Mouse (Mus musculus): ENCODE data around the gene Xrcc3. TPM values are rescaled to one million over a fixed set of nuclear protein-coding genes. Genes with fewer than 3 reads are reported as not detected.

The Xrcc3 gene
- total and polyA plus RNA-seq, 3 experiments, result 11.8 to 16.3 (median 13.3) TPM

DNA sequence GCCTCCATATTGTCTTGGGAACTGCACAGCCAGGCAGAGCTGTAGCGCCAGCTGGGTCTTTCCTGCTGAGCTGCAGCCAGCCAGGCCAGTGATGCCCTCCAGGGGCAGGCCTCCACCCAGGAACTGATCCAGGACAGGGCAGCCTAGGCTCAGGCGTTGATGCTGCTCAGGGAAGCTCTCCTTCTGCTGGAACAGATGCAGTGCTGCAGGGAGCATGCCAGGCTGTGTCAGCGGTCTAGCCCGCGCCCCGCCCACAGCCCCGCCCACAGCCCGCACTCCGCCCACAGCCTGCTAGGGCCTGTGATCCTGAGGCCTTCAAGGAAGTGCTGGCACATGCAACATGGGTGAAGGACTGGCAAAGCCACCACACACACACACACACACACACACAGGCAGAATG, 3.9 kb downstream of the Xrcc3 start:
- no peak overlapping the region for H3K9ac ChIP-seq (ENCODE audit: insufficient read depth, low read depth)
- H3K9me3 ChIP-seq (replicated peaks; ENCODE audit: low read length), result no peaks in the 10 kb centered on the region
- H3K27ac ChIP-seq (ENCODE audit: insufficient read depth, low read depth), result no peak overlapping the region
- no peak overlapping the region for H3K4me3 ChIP-seq (replicated peaks in 1 of 3; ENCODE audit: low read depth in 2 of 3, low read length in 2 of 3, poor library complexity in 1 of 3)
- in situ Hi-C loops (cut with MboI; ENCODE audit: low pct_ligation_motif_present, low pct_unique_long_range_greater_than_20kb, low sequenced_read_pairs), result no loop called here
- H3K79me2 ChIP-seq (replicated peaks; ENCODE audit: control insufficient read depth, extremely low read depth, insufficient read depth, poor library complexity, severe bottlenecking), result no peaks in the 10 kb centered on the region
- no peak for TF ChIP-seq PAX5 (IDR thresholded peaks at IDR 0.05; ENCODE audit: low read length)
- peak; percentile 62 for TF ChIP-seq ELF1 (IDR thresholded peaks at IDR 0.05; ENCODE audit: low read depth, low read length)
- TF ChIP-seq POLR2AphosphoS2 (IDR thresholded peaks at IDR 0.05; ENCODE audit: low read depth, low read length), result 0 out of 2 replicates have a peak, but pooled peaks have one; percentile 43
- no peak overlapping the region for H3K4me2 ChIP-seq (ENCODE audit: insufficient read depth, low read depth, poor library complexity, severe bottlenecking)
- peaks cover 49 to 69% of the 10 kb centered on the region in 2 experiments for H3K36me3 ChIP-seq (replicated peaks in 1 of 2; ENCODE audit: control insufficient read depth in 1 of 2, insufficient read depth in 1 of 2, low read length in 1 of 2)
- H3K27me3 ChIP-seq (replicated peaks), result no peaks in the 10 kb centered on the region
- peaks cover 12 to 41% of the 10 kb centered on the region in 2 experiments for H3K4me1 ChIP-seq (ENCODE audit: control insufficient read depth in 1 of 2, insufficient read depth in 2 of 2)
- DNase-seq (ENCODE audit: extremely low read depth), result peak; percentile 72
- dilution Hi-C loops (cut with MboI; ENCODE audit: extremely low pct_ligation_motif_present, extremely low pct_unique_long_range_greater_than_20kb, low sequenced_read_pairs), result no loop called here

DNA sequence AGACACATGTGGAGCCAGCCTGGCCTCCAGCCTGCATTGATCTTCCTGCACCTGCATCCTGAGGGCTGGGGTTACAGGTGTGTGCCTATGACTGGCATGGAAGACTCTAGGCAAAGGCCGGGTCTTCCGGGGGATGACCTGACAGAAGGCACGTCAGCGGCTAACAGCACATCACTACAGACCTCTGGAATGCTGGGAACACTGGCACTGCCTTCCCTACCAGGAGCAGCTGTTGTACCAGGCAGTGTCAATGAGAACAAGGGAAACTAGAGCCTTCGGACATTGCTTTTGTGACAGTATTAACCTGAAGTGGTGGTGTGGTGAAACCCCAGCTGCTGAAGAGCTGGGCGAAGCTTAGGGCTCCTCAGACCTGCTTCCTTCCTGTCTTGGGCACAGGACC, 4.9 kb downstream of the Xrcc3 start:
- Histone ChIP-seq H3K4me2 (ENCODE audit: insufficient read depth, low read depth, poor library complexity, severe bottlenecking) (no peak overlapping the region), H3K9me3 (replicated peaks; ENCODE audit: low read length) (no peaks in the 10 kb centered on the region), H3K27ac (ENCODE audit: insufficient read depth, low read depth) (no peak overlapping the region), H3K4me3 (replicated peaks in 1 of 3; ENCODE audit: low read depth in 2 of 3, low read length in 2 of 3, poor library complexity in 1 of 3) (no peak overlapping the region), H3K4me1 (ENCODE audit: control insufficient read depth in 1 of 2, insufficient read depth in 2 of 2) (peaks cover 12 to 39% of the 10 kb centered on the region in 2 experiments), H3K36me3 (replicated peaks in 1 of 2; ENCODE audit: control insufficient read depth in 1 of 2, insufficient read depth in 1 of 2, low read length in 1 of 2) (peaks cover 59 to 79% of the 10 kb centered on the region in 2 experiments), H3K79me2 (replicated peaks; ENCODE audit: control insufficient read depth, extremely low read depth, insufficient read depth, poor library complexity, severe bottlenecking) (no peaks in the 10 kb centered on the region), H3K27me3 (replicated peaks) (no peaks in the 10 kb centered on the region), H3K9ac (ENCODE audit: insufficient read depth, low read depth) (no peak overlapping the region)
- TF ChIP-seq ZKSCAN1 (IDR thresholded peaks at IDR 0.05; ENCODE audit: borderline replicate concordance, low read depth, low read length), result no peak
- DNase-seq (ENCODE audit: extremely low read depth), result no peak
- in situ Hi-C loops (cut with MboI; ENCODE audit: low pct_ligation_motif_present, low pct_unique_long_range_greater_than_20kb, low sequenced_read_pairs) (no loop called here), dilution Hi-C loops (cut with MboI; ENCODE audit: extremely low pct_ligation_motif_present, extremely low pct_unique_long_range_greater_than_20kb, low sequenced_read_pairs) (no loop called here)

DNA sequence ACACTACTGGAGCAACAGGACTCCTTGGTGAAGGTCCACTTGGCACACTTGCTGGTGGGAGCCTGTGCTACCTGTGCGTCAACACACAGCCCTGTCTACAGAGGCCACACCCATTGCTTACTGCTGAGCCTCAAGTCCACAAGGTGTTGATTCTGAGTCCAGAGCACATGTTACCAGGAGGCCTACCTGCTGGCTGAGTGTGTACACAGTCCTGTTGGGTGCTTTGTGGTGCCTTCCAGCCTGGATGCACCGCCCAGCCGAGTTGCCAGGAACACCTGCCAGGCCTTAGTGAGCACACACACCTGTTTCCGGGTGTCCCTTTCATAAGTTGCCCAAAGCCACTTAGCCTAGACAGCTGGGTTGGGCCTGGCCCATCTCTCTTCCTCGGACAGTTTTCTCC, 10.1 kb downstream of the Xrcc3 start:
- dilution Hi-C loops (cut with MboI; ENCODE audit: extremely low pct_ligation_motif_present, extremely low pct_unique_long_range_greater_than_20kb, low sequenced_read_pairs) (no loop called here), in situ Hi-C loops (cut with MboI; ENCODE audit: low pct_ligation_motif_present, low pct_unique_long_range_greater_than_20kb, low sequenced_read_pairs) (no loop called here)
- Histone ChIP-seq H3K9ac (ENCODE audit: insufficient read depth, low read depth) (no peak overlapping the region), H3K4me1 (ENCODE audit: control insufficient read depth in 1 of 2, insufficient read depth in 2 of 2) (peaks cover 4 to 21% of the 10 kb centered on the region in 2 experiments; a peak in 3 of 4 replicates), H3K4me3 (replicated peaks in 1 of 3; ENCODE audit: low read depth in 2 of 3, low read length in 2 of 3, poor library complexity in 1 of 3) (no peak overlapping the region), H3K27ac (ENCODE audit: insufficient read depth, low read depth) (no peak overlapping the region), H3K36me3 (replicated peaks in 1 of 2; ENCODE audit: control insufficient read depth in 1 of 2, insufficient read depth in 1 of 2, low read length in 1 of 2) (peaks cover 79 to 95% of the 10 kb centered on the region in 2 experiments), H3K27me3 (replicated peaks) (no peaks in the 10 kb centered on the region), H3K4me2 (ENCODE audit: insufficient read depth, low read depth, poor library complexity, severe bottlenecking) (no peak overlapping the region), H3K9me3 (replicated peaks; ENCODE audit: low read length) (no peaks in the 10 kb centered on the region), H3K79me2 (replicated peaks; ENCODE audit: control insufficient read depth, extremely low read depth, insufficient read depth, poor library complexity, severe bottlenecking) (no peaks in the 10 kb centered on the region)
- DNase-seq (ENCODE audit: extremely low read depth), result no peak
- TF ChIP-seq CHD1 (IDR thresholded peaks at IDR 0.05; ENCODE audit: low read depth, low read length), result no peak
- no peak for TF ChIP-seq JUN (IDR thresholded peaks at IDR 0.05; ENCODE audit: insufficient read depth, low read depth, low read length)
- no peak for TF ChIP-seq NRF1 (IDR thresholded peaks at IDR 0.05; ENCODE audit: low read depth, low read length)
- no peak for TF ChIP-seq RAD21 (IDR thresholded peaks at IDR 0.05; ENCODE audit: low read depth, low read length)
- no peak for TF ChIP-seq TCF12 (IDR thresholded peaks at IDR 0.05; ENCODE audit: low read depth, low read length)
- TF ChIP-seq JUND (conservative IDR thresholded peaks at IDR 0.05; ENCODE audit: low read depth, low read length), result no peak
- TF ChIP-seq UBTF (IDR thresholded peaks at IDR 0.05; ENCODE audit: low read depth, low read length), result no peak
- TF ChIP-seq GABPA (IDR thresholded peaks at IDR 0.05; ENCODE audit: insufficient replicate concordance, low read depth, low read length), result no peak
- no peak for TF ChIP-seq EP300 (IDR thresholded peaks at IDR 0.05; ENCODE audit: low read length)
- no peak for TF ChIP-seq MYC (IDR thresholded peaks at IDR 0.05; ENCODE audit: low read depth, low read length)
- TF ChIP-seq ELF1 (IDR thresholded peaks at IDR 0.05; ENCODE audit: low read depth, low read length), result no peak
- TF ChIP-seq MEF2A (IDR thresholded peaks at IDR 0.05; ENCODE audit: borderline replicate concordance, low read depth, low read length), result no peak
- TF ChIP-seq ZNF384 (IDR thresholded peaks at IDR 0.05; ENCODE audit: low read depth, low read length), result no peak
- no peak for TF ChIP-seq KAT2A (IDR thresholded peaks at IDR 0.05; ENCODE audit: insufficient replicate concordance, low read length)
- TF ChIP-seq MAZ (IDR thresholded peaks at IDR 0.05; ENCODE audit: low read depth, low read length), result no peak
- no peak for TF ChIP-seq SIN3A (IDR thresholded peaks at IDR 0.05; ENCODE audit: low read length)
- TF ChIP-seq CHD2 (IDR thresholded peaks at IDR 0.05; ENCODE audit: low read length), result no peak
- TF ChIP-seq POLR2A (IDR thresholded peaks at IDR 0.05; ENCODE audit: low read depth, low read length), result no peak
- TF ChIP-seq ZC3H11A (IDR thresholded peaks at IDR 0.05; ENCODE audit: low read depth, low read length), result no peak

Measured in CH12.LX (cell line).